ENCODE assay signal across 9 mouse cellular contexts in the genomic region with DNA sequence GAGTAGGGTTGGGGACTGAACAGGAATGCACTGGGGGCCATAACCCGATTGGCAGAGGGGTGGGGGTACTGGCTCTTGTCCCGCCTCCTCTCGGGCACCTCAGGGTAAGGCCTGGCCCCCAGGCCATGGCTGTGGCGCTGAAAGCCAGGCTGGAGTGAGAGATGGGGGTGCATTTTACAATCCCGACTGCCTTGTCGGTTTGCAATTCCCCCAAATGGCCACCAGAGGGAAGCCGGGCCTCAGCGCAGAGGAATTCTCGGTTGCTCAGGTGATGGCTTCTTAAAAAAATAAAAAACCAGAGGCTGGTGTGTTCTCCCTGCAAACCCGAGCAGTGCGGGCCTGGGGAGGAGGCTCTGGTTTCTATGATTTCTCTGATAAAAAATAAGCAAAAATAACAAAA. TPM values are rescaled to one million over a fixed set of nuclear protein-coding genes. Genes with fewer than 3 reads are reported as not detected.
A peak's percentile ranks its signal among the peaks of the same experiment; 100 is the strongest.
DNase-seq lines count a peak whose midpoint lies in the region; ATAC-seq and TF ChIP-seq lines count a peak whose summit lies in the region.
"Had no signal": no experiment of that assay in that cellular context is flagged by ENCODE, and none has a peak within 500 bp of the region (broad histone marks: within the 10 kb centered on the region; RNA-seq: fewer than 3 reads in every experiment).

No protein-coding gene starts in this region.

- H3K36me3 ChIP-seq in forebrain, postnatal 0 days (ENCODE audit: insufficient read depth) = no peaks in the 10 kb centered on the region
- H3K36me3 ChIP-seq in forebrain, embryonic 15.5 days = no peaks in the 10 kb centered on the region
- no peaks in the 10 kb centered on the region for H3K36me3 ChIP-seq in thymus, adult 2 months (ENCODE audit: control insufficient read depth, insufficient read depth, low read length)
- H3K36me3 ChIP-seq: hindbrain, embryonic 15.5 days had no signal

- TF ChIP-seq CTCF in forebrain, postnatal 0 days (IDR thresholded peaks at IDR 0.05; ENCODE audit: low read depth) = peak; percentile 93
- TF ChIP-seq CTCF in thymus, adult 2 months (IDR thresholded peaks at IDR 0.05; ENCODE audit: borderline replicate concordance, control insufficient read depth, extremely low read depth, insufficient read depth, low read length, poor library complexity) = peak; percentile 92

- H3K4me3 ChIP-seq in forebrain, postnatal 0 days (ENCODE audit: low read depth, low read length) = no peak overlapping the region
- no peak overlapping the region for H3K4me3 ChIP-seq in forebrain, embryonic 15.5 days
- no peak overlapping the region for H3K4me3 ChIP-seq in thymus, adult 2 months (ENCODE audit: control insufficient read depth, insufficient read depth, low read length)
- H3K4me3 ChIP-seq: hindbrain, embryonic 15.5 days had no signal

- H3K27ac ChIP-seq in forebrain, postnatal 0 days (ENCODE audit: low read depth, low read length) = no peak overlapping the region
- no peak overlapping the region for H3K27ac ChIP-seq in forebrain, embryonic 15.5 days (replicated peaks)
- no peak overlapping the region for H3K27ac ChIP-seq in thymus, adult 2 months (ENCODE audit: control insufficient read depth, insufficient read depth, low read length)
- H3K27ac ChIP-seq: hindbrain, embryonic 15.5 days had no signal

- no peak overlapping the region for H3K9ac ChIP-seq in forebrain, postnatal 0 days
- H3K9ac ChIP-seq in forebrain, embryonic 15.5 days (replicated peaks) = no peak overlapping the region
- H3K9ac ChIP-seq: hindbrain, embryonic 15.5 days had no signal

- TF ChIP-seq POLR2A in thymus, adult 2 months (IDR thresholded peaks at IDR 0.05; ENCODE audit: control insufficient read depth, extremely low read depth, insufficient read depth, low read length, poor library complexity) = no peak

- H3K9me3 ChIP-seq in forebrain, postnatal 0 days (ENCODE audit: low read length) = no peaks in the 10 kb centered on the region
- no peaks in the 10 kb centered on the region for H3K9me3 ChIP-seq in forebrain, embryonic 15.5 days
- H3K9me3 ChIP-seq: hindbrain, embryonic 15.5 days had no signal

- ATAC-seq in forebrain, postnatal 0 days = peak; percentile 21; the same call in 1 of the 2 replicates
- no peak; the same call in 1 of the 2 replicates for ATAC-seq in forebrain, embryonic 15.5 days (replicated peaks)
- ATAC-seq in inflammation-experienced regulatory T-cells, adult 6 months = peak; percentile 39

- peak; percentile 86 for DNase-seq in forebrain, postnatal 0 days
- DNase-seq in thymus, adult 2 months = peak; percentile 63
- no peak for DNase-seq in thymus, adult 18-20 months
- DNase-seq in cerebellum, postnatal 14 days = peak; percentile 78 to 82
- DNase-seq in lung, postnatal 36 days = peak; percentile 63
- peak; percentile 64 for DNase-seq in thymus, postnatal 25 days

- H3K4me2 ChIP-seq in forebrain, postnatal 0 days (ENCODE audit: low read depth) = no peak overlapping the region
- no peak overlapping the region for H3K4me2 ChIP-seq in forebrain, embryonic 15.5 days (replicated peaks)
- H3K4me2 ChIP-seq: hindbrain, embryonic 15.5 days had no signal

- peaks cover 8% of the 10 kb centered on the region; the same call in 1 of the 2 replicates for H3K4me1 ChIP-seq in forebrain, postnatal 0 days (ENCODE audit: insufficient read depth)
- peaks cover 25% of the 10 kb centered on the region for H3K4me1 ChIP-seq in forebrain, embryonic 15.5 days
- peaks cover 19% of the 10 kb centered on the region for H3K4me1 ChIP-seq in thymus, adult 2 months (replicated peaks; ENCODE audit: control insufficient read depth, insufficient read depth, low read length)

- peaks cover 8% of the 10 kb centered on the region; the same call in 1 of the 2 replicates for H3K27me3 ChIP-seq in forebrain, postnatal 0 days (ENCODE audit: insufficient read depth, low read length)
- H3K27me3 ChIP-seq in forebrain, embryonic 15.5 days = peaks cover 16% of the 10 kb centered on the region; the same call in 1 of the 2 replicates
- no peaks in the 10 kb centered on the region for H3K27me3 ChIP-seq in thymus, adult 2 months (ENCODE audit: control insufficient read depth, insufficient read depth, low read length)

- 6% methylated on average over 11 of the region's 11 CpGs for WGBS in forebrain, postnatal 0 days
- 5% methylated on average over 11 of the region's 11 CpGs for WGBS in forebrain, embryonic 15.5 days
- WGBS in thymus, adult 2 months = 4% methylated on average over 11 of the region's 11 CpGs

RNA-seq across cellular contexts. Expression of gene Cd164l2, which starts 2.6 kb away (rescaled TPM):
- 2.8 and 4.6 TPM in 2 replicates for total RNA-seq in forebrain, postnatal 0 days (2014; rRNA removed)
- 4.2 and 6.1 TPM in 2 replicates for polyA plus RNA-seq in forebrain, postnatal 0 days (2015; fragmentation: Nextera tagmentation; extraction: Ambion mirVana)
- polyA plus RNA-seq in forebrain, embryonic 15.5 days (2015; fragmentation: Nextera tagmentation; extraction: Ambion mirVana) = 0.38 and 0.87 TPM in 2 replicates
- 0.90 and 1.1 TPM in 2 replicates for polyA plus RNA-seq in thymus, adult 2 months (2012; rRNA removed)
- not detected for polyA plus RNA-seq in inflammation-experienced regulatory T-cells, adult 6 months (2017; shearing (Covaris generic))

RNA-seq across cellular contexts. Expression of gene Gpr3, which starts 3.0 kb away (rescaled TPM):
- 1.1 and 2.2 TPM in 2 replicates for total RNA-seq in forebrain, postnatal 0 days (2014; rRNA removed)
- 2.6 and 2.7 TPM in 2 replicates for polyA plus RNA-seq in forebrain, postnatal 0 days (2015; fragmentation: Nextera tagmentation; extraction: Ambion mirVana)
- 0.48 and 0.55 TPM in 2 replicates for polyA plus RNA-seq in forebrain, embryonic 15.5 days (2015; fragmentation: Nextera tagmentation; extraction: Ambion mirVana)
- 0.15 TPM in 1 of 2 replicates, not detected in the other for polyA plus RNA-seq in thymus, adult 2 months (2012; rRNA removed)
- not detected for polyA plus RNA-seq in inflammation-experienced regulatory T-cells, adult 6 months (2017; shearing (Covaris generic))

RNA-seq across cellular contexts. Expression of gene Map3k6, which starts 31.3 kb away (rescaled TPM):
- total RNA-seq in forebrain, postnatal 0 days (2014; rRNA removed) = 4.7 and 7.2 TPM in 2 replicates
- 4.3 and 4.4 TPM in 2 replicates for polyA plus RNA-seq in forebrain, postnatal 0 days (2015; fragmentation: Nextera tagmentation; extraction: Ambion mirVana)
- polyA plus RNA-seq in forebrain, embryonic 15.5 days (2015; fragmentation: Nextera tagmentation; extraction: Ambion mirVana) = 1.7 and 1.8 TPM in 2 replicates
- 2.8 and 4.6 TPM in 2 replicates for polyA plus RNA-seq in thymus, adult 2 months (2012; rRNA removed)
- under 1 TPM in 1 of 3 experiments, not detected in 2; 0.57 TPM for polyA plus RNA-seq in inflammation-experienced regulatory T-cells, adult 6 months (2017; shearing (Covaris generic))

RNA-seq across cellular contexts. Expression of gene Sytl1, which starts 53.5 kb away (rescaled TPM):
- total RNA-seq in forebrain, postnatal 0 days (2014; rRNA removed) = 0.69 TPM in 1 of 2 replicates, not detected in the other
- polyA plus RNA-seq in forebrain, postnatal 0 days (2015; fragmentation: Nextera tagmentation; extraction: Ambion mirVana) = 0.14 and 0.52 TPM in 2 replicates
- polyA plus RNA-seq in forebrain, embryonic 15.5 days (2015; fragmentation: Nextera tagmentation; extraction: Ambion mirVana) = 0.29 and 0.61 TPM in 2 replicates
- polyA plus RNA-seq in thymus, adult 2 months (2012; rRNA removed) = 39.7 and 45.2 TPM in 2 replicates
- polyA plus RNA-seq in inflammation-experienced regulatory T-cells, adult 6 months (2017; shearing (Covaris generic)) = 10 to 100 TPM; 18.3 to 62.3 (median 43.8) TPM

Comparison
In these comparisons a context has a peak if more than half of its experiments do, and no peak if none do; other contexts are left out.
1. DNase-seq: peak in forebrain, postnatal 0 days (single experiment), thymus, adult 2 months (single experiment), cerebellum, postnatal 14 days (2 of 2), lung, postnatal 36 days (single experiment) and thymus, postnatal 25 days (single experiment); none in thymus, adult 18-20 months (0 of 2).